Mouse (Mus musculus) adrenal gland, postnatal 4 days (tissue): ENCODE results near the gene Txnrd1. TPM values are rescaled to one million over a fixed set of nuclear protein-coding genes. Genes with fewer than 3 reads are reported as not detected.

ENCODE experiments used
- DNase-seq, 2 experiments: peaks; one replicate each; pipeline ENCODE4 v3.0.0; 2021 to 2022; ENCODE audit warnings: low spot score in 2 of 2, mixed read lengths in 2 of 2
- total RNA-seq, 2 experiments: library from RNA; stranded (reverse); gene quantifications; 2 replicates each; pipeline ENCODE4 v1.2.3; 2021

The Txnrd1 gene
- total RNA-seq, 2 experiments from 2014 or later, result 93.9 to 109 TPM

- no peak for DNase-seq
Observed at GRCm38 (mm10) chr10:82910198-82910597, 76.4 kb downstream of the Txnrd1 start.

GRCm38 (mm10) chr10:82913238-82913637 is 79.5 kb downstream of the Txnrd1 start:
- no peak for DNase-seq

- no peak for DNase-seq
Observed at GRCm38 (mm10) chr10:82913772-82914171, 80.0 kb downstream of the Txnrd1 start.

GRCm38 (mm10) chr10:82918675-82919074 is 84.9 kb downstream of the Txnrd1 start:
- no peak for DNase-seq

GRCm38 (mm10) chr10:82919404-82919980 is 85.7 kb downstream of the Txnrd1 start:
- no peak for DNase-seq

- no peak for DNase-seq
Observed at GRCm38 (mm10) chr10:82923547-82923946, 89.8 kb downstream of the Txnrd1 start.

- DNase-seq, result no peak
Observed at GRCm38 (mm10) chr10:82924750-82925149, 91.0 kb downstream of the Txnrd1 start.

- no peak for DNase-seq
Observed at GRCm38 (mm10) chr10:82925624-82926023, 91.9 kb downstream of the Txnrd1 start.

- DNase-seq, result no peak
Observed at GRCm38 (mm10) chr10:82935018-82935633, 101.4 kb downstream of the Txnrd1 start.

GRCm38 (mm10) chr10:82935774-82936173 is 102.0 kb downstream of the Txnrd1 start:
- DNase-seq, result no peak

Other genes starting within 250 kb of the Txnrd1 start
- 10 to 100 TPM; 33.5 to 35.8 TPM for gene 1190007I07Rik, start 210.7 kb upstream of the Txnrd1 start, total RNA-seq
- gene Tdg, start 204.1 kb upstream of the Txnrd1 start, total RNA-seq, result 10 to 100 TPM; 53.0 to 63.8 TPM
- 1 to 10 TPM; 2.5 to 3.2 TPM for gene Glt8d2, start 143.3 kb upstream of the Txnrd1 start, total RNA-seq
- gene Hcfc2, start 137.8 kb upstream of the Txnrd1 start, total RNA-seq, result 10 to 100 TPM; 27.9 to 28.5 TPM
- 10 to 100 TPM; 31.3 to 34.0 TPM for gene Nfyb, start 69.8 kb upstream of the Txnrd1 start, total RNA-seq
- gene Eid3, start 32.7 kb downstream of the Txnrd1 start, total RNA-seq, result 1 to 10 TPM; 4.1 to 5.8 TPM
- 10 to 100 TPM; 27.7 to 33.0 TPM for gene Chst11, start 151.5 kb downstream of the Txnrd1 start, total RNA-seq